Mouse (Mus musculus) left cerebral cortex, adult 18-20 months (tissue): ENCODE measurements around the gene Fut4. TPM values are rescaled to one million over a fixed set of nuclear protein-coding genes. Genes with fewer than 3 reads are reported as not detected.
"Not testable (repeated sequence)": the region's sequence is repeated elsewhere in the genome, so short reads cannot be mapped to it uniquely, and the experiment has no call there.

Experiments used
- DNase-seq, 2 experiments: peaks; one replicate each; pipeline ENCODE4 v3.0.0; 2021 to 2022; ENCODE audit warnings: low spot score in 2 of 2, mixed read lengths in 1 of 2
- total RNA-seq, 2 experiments: library from RNA; stranded (reverse); gene quantifications; 2 replicates each; pipeline ENCODE4 v1.2.3; 2021

Fut4 gene
- total RNA-seq, 2 experiments from 2014 or later = 0.21 to 0.23 TPM

GRCm38 (mm10) chr9:14726629-14727028 lies 25.6 kb downstream of the Fut4 start:
- no peak for DNase-seq

- DNase-seq = no peak
These were observed 26.2 kb downstream of the Fut4 start for GRCm38 (mm10) chr9:14726005-14726404.

- DNase-seq = no peak
These were observed 27.3 kb downstream of the Fut4 start for GRCm38 (mm10) chr9:14724755-14725420.

GRCm38 (mm10) chr9:14721610-14722009 lies 30.6 kb downstream of the Fut4 start:
- no peak for DNase-seq

GRCm38 (mm10) chr9:14720384-14720783 lies 31.8 kb downstream of the Fut4 start:
- no peak for DNase-seq

- no peak for DNase-seq
These were observed 33.9 kb downstream of the Fut4 start for GRCm38 (mm10) chr9:14718332-14718691.

- no peak for DNase-seq
These were observed 34.4 kb downstream of the Fut4 start for GRCm38 (mm10) chr9:14717689-14718331.

GRCm38 (mm10) chr9:14715258-14715657 lies 36.9 kb downstream of the Fut4 start:
- DNase-seq = no peak

- no peak for DNase-seq
These were observed 41.3 kb downstream of the Fut4 start for GRCm38 (mm10) chr9:14710910-14711309.

- DNase-seq = peak in 1 of 2 experiments; percentile 18
These were observed 46.7 kb downstream of the Fut4 start for GRCm38 (mm10) chr9:14705321-14706162.

GRCm38 (mm10) chr9:14700795-14701194 lies 51.4 kb downstream of the Fut4 start:
- not testable (repeated sequence) for DNase-seq

- DNase-seq = no peak
These were observed 52.9 kb downstream of the Fut4 start for GRCm38 (mm10) chr9:14699288-14699640.

GRCm38 (mm10) chr9:14698582-14699287 lies 53.5 kb downstream of the Fut4 start:
- peak; percentile 92 to 97 for DNase-seq

Other genes starting within 250 kb of the Fut4 start
- gene Amotl1, start 107.3 kb downstream of the Fut4 start, total RNA-seq = 10 to 100 TPM; 18.3 to 19.8 TPM
- not detected for gene Piwil4, start 11.7 kb downstream of the Fut4 start, total RNA-seq
- not detected for gene 1700012B09Rik, start 18.6 kb upstream of the Fut4 start, total RNA-seq
- gene Mre11a, start 32.3 kb upstream of the Fut4 start, total RNA-seq = 10 to 100 TPM; 15.2 to 17.8 TPM
- 10 to 100 TPM; 11.1 to 11.3 TPM for gene Ankrd49, start 32.5 kb upstream of the Fut4 start, total RNA-seq
- 10 to 100 TPM; 23.2 to 27.9 TPM for gene Gpr83, start 107.8 kb upstream of the Fut4 start, total RNA-seq
- not detected for gene Izumo1r, start 151.6 kb upstream of the Fut4 start, total RNA-seq